Mouse (Mus musculus) layer of hippocampus, adult 11-12 months (tissue): ENCODE measurements around the gene Gm45623.

Source experiments
- DNase-seq: peaks from one replicate; pipeline ENCODE4 v3.0.0; 2022; ENCODE audit warnings: low spot score

The Gm45623 gene

DNA sequence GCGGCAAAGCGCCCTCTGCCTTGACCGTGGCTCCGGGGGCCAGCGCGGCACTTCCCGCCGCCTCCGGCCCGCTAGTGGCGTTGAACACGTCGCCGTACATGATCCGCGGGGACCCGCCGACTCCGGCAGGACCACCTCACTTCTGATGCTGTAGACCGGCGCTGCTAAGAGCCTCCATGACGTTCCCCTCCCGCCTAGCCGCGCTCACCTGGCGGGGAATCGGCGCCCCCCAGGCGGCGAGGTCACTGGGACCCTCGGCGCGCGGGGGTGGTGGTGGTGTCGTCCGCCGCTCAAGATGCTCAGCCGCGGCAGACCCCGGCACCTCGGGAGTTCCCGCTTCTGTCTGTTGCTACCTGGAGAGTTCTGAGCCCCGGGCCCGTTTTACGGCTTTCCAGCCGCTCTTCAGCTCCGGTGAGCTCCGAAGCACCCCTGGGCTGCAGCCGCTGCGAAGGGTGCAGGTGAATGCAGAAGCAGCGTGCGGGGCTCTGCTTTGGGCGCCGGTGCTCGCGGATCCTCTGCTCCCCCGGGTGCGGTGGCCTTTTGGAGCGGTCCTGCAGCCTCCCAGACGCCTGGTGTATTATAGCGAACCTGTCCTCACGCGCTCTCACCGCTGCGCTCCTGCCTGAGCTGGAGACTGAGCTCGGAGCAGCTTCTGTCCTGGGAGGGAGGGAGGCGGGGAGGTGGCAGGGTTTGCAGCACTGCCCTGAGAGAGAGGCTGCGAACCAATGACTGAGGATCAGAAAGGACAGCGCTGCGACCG lies at the start of gene Gm45623:
Gene Gm45623, minus strand, starts transcription at position 636 of the 760 bp plus-strand sequence.
- no peak for DNase-seq

DNA sequence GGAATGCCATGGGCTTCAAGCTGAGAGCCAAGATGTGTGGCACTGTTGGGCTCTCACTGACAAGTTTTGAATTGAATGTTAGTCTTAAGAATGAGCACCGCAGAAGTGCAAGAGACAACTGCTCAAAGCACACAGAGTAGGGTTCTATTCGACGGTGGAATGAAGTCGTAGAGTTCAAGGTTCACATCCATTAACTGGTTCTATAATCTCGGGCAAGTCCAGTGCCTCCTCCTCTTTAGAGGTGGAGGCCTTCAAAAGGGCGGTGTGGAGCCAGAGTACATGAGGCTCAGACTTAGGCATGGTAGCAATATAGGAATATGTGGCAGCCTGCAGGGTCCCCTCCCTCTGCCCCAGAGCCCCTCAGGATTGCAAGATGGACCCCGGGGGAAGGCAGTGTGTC lies 43.8 kb upstream of the Gm45623 start:
- no peak for DNase-seq

DNA sequence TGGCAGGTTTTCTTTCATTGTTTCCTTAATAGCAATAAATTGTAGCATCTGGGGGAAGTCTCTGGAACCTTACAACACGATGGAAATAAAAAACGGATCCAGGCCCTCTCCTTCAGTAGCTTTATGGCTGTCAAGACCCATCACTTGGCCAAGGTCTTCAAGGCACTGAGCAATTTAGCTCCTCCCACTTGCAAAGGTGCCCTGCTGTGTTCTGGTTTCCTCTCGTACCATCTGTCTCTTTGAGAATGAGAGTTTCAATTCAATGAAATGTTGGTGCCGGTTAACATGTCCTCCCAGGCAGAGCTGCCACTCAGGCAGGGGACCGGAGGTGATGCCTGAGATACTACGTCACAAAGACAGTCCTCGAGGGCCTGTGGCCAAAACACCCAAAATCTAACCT lies 41.9 kb upstream of the Gm45623 start:
- no peak for DNase-seq

DNA sequence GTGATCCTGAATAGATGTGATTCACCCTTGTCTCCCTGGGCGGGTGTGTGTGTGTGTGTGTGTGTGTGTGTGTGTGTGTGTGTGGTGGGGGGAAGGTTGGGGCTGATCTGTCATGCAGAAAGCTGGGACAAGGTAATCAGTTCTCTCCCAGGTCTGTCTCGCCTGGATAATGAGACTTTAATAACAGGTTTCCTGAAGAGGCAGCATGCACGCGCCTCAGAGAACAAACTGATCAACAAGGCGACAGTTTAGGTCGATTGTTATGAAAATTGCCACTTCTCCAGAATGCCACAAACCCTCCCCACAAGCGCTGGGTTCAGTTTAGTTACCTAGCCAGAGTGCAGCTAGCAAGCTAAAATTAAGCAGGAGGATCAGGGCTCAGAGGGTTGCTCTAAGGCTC lies 40.8 kb upstream of the Gm45623 start:
- DNase-seq = no peak

DNA sequence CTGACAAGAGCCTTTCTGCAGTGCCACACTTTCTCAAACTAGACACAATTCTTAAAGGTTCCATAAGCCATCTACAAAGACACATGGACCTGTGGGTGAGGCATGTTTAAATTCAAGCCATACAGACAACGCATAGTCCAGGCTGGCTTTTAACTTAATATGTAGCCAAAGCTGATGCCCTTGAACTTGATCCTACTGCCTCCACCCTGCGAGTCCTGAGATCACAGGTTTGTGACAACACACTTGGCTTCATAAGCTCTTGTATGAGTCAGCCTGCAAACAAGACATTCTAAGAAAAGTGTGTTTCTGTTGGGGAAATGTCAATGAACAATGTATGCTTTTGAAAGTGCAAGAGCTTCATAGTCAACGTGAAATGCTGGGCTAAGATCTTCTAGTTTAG lies 39.2 kb upstream of the Gm45623 start:
- DNase-seq = no peak

DNA sequence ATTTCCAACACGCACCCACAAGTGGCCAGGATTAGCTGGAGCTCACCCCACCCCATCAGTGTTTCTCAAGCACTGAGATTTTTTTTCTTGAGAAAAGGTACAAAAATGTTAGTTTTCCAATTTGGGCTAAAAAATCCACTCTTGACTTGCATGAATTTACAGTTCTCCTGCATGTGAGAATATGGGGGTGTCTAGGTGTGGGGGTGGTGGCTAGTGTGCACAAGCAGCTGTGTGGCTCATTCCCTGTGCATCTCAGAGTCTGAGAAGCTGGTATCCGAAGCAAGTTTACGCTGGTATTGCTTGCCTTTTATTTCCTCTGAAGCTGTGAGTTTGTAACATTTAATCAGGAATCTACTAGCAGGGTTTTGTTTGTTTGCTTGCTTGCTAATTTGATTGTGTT lies 37.1 kb upstream of the Gm45623 start:
- no peak for DNase-seq

DNA sequence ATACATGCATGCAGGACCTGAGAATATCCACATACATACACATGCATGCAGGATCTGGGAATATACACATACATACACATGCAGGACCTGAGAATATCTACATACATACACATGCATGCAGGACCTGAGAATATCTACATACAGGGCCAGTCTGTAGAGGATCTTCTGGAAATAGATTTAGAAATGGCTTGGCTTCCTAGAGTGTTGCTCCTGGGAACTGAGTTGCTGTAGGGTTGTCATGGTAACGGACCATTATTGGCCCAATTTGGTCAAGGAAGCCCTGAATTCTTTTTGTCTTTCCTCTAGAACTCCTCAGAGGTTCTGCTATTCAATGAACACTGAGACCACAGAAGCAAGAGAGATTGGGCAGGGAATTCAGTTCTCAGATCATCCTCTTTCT lies 29.0 kb upstream of the Gm45623 start:
- peak; percentile 52 for DNase-seq

DNA sequence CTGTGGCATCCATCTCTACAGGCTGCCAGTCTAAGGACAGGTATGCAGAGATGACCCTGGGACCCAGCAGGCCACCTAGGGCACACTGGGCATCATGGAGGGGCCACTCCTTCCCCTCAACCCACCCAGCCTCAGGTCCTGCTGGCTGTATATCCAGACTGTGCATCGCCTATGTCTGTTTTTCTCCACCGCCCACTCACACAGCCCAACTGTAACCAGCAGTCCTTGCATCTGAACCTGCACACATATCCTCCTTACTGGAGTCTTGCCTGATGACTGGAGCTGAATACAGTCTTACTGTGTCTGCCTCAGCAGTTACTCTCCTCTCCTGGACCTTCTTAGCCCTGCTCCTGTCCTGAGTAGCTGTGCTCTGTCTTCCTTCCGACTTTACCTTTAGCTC lies 28.1 kb upstream of the Gm45623 start:
- DNase-seq = no peak

DNA sequence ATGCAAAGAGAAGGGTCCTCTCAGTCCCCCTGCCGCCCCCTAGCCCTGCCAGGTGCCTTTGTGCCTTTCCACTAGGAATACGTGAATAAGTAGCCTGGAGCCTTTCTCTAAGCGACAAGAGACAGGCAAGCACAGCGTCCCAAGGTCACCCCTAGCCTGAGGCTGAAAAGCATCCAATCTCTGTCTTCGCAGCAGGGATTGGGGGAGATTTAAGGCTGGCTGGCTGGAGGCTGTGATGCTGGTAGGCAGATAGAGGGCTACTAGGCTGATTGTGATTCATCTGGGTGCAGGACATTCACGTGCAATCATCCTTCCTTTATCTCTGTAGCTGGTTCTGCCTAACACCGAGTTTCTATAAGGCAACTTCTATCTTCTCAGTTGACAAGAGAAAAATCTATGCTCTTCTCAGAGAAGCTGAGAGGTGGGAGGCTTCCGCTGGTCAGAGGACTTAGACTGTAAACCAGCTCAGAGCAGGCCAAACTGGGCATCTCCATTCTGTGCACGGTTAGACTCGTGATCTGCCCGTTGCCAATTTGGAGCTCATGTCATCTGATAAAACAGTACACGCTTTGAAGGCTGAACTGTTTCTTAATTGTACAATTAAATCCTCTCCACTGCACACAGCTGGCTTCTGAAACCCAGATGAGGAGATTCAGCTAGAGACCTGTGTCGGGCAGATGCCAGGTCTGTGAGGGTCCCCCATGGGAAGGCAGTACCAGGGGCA lies 27.3 kb upstream of the Gm45623 start:
- no peak for DNase-seq

DNA sequence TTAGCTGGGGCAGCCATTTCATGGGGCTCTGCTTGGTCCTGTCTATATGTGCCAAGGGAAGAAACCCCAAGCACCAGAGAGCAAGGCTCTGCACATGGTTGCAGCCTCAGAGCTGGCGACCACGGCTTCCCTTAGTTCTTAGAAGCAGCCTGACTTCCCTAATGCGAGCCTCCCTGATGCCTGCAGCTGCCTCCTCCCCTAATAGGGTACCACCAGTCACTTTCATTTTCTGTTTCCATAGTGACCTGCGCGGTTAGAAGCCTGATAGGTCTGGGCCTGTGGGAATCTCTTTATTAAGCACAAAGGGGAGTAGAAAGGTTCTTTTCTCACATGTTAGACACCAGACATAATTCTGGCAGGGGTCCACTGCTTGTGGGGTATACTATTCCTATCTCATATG lies 20.7 kb upstream of the Gm45623 start:
- DNase-seq = no peak

DNA sequence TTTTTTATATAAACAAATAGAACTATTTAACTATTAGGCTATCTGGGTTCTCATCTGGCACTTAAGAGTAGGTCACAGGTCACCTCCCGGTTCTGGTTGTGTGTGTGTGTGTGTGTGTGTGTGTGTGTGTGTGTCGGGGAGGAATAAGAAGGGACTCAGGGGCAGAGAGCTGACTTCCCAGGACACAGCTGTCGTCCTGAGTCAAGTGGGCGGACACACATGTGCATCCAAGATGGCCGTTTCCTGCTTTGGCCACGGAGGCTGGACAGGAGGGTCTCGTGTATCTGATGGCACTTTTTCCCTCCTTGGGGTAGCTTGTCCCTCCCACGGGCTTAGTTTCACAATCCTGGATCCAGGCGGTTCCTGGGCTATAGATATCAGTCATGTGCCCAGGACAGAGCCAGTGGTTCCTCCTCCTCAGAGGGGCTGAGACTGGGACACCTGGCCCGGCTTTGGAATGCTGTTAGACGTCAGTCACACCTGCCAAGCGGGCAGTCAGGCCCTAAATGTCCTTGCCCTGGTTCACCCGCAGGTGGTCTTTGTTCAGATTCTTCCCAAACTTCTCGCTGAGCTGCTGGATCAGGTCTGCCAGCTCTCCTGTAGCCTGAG lies 19.7 kb upstream of the Gm45623 start:
- no peak for DNase-seq

DNA sequence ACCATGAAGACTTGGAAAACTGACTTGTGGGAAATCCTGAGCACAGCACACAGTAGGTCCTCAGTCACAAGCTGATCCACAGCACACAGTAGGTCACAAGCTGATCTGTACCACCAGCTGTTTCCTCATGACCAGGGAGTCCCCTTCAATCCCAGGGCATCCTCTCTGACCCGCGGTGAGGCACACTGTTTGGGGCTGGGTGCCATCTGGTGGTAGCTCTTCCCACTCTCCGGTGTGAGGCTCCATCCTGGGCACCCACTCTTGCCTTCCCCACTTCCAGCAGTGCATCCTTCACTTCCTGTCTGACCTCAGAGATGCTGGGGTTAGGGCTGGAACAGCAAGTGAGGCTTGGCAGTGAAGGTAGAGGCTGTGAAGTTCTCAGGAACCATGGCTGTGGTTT lies 19.0 kb upstream of the Gm45623 start:
- DNase-seq = no peak

DNA sequence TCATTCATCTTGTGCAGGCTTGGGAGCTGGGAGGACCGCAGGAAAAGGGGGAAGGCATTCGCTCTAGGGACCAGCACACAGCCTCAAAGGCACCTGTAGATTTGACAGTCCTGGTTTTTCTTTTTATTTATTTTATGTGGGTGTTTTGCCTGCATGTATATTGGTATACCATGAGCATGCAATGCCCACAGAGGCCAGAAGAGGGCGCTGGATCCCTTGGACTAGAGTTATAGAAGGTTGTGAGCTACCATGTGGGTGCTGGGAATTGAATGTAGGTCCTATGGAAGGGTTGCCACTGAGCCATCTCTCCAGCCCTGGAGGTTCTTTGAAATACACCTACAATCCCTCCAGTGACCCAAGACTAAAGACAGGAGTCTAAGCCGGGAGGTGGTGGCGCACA lies 17.2 kb upstream of the Gm45623 start:
- DNase-seq = no peak

DNA sequence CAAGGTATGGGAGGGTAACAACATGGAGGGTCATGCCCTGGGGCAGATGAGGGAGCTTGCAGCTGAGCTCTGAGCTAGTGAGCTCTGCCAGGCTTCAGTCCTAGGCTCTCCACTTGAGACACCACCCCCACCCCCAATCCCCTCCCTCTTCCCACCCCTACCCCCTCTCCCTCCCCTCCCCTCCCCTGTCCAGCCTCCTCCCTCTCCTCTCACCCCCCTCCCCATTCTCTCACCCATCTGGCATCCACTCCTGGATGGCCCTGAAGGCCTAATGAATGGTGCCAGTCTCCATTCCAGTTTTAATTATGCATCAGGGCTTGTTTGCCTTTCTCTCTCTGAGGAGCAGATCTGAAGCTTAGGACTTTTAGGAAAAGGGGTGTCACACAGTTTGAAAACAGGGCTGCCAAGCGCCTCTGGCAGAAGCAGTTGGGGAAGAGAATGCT lies 16.5 kb upstream of the Gm45623 start:
- no peak for DNase-seq

DNA sequence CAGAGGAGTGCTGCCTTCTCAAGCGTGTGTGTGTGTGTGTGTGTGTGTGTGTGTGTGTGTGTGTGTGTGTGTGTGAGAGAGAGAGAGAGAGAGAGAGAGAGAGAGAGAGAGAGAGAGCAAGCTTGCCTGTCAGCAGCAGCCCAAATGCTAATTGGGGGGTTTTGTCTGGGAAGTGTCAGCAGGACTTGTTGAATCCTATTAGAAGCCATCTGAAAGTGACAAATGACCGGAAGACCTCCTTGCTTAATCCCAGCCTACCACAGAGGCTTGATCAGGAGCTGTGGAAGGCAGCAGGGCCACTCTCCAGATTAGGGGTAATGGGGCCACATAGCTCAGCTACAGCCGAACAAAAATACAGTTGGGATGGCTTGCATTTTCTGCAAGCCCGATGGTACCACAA lies 15.8 kb upstream of the Gm45623 start:
- no peak for DNase-seq

DNA sequence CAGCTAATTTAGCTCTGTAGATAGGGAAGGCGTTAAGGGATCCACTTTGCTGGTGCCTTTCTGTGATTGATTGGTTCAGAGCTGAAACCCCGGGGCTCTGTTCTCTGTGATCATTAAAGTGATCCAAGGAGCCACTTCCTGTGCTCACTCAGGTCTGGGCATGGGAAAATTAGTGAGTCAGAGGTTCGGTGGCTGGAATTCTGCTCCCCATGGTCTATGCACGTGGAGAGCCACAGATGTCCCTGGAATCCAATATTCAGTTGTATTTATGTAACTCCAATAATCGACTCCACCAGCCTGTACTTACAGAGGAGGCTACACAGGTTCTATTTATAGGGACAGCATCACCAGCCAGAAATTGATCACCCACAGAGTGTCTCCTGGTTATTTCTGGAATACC lies 12.6 kb upstream of the Gm45623 start:
- DNase-seq = no peak

DNA sequence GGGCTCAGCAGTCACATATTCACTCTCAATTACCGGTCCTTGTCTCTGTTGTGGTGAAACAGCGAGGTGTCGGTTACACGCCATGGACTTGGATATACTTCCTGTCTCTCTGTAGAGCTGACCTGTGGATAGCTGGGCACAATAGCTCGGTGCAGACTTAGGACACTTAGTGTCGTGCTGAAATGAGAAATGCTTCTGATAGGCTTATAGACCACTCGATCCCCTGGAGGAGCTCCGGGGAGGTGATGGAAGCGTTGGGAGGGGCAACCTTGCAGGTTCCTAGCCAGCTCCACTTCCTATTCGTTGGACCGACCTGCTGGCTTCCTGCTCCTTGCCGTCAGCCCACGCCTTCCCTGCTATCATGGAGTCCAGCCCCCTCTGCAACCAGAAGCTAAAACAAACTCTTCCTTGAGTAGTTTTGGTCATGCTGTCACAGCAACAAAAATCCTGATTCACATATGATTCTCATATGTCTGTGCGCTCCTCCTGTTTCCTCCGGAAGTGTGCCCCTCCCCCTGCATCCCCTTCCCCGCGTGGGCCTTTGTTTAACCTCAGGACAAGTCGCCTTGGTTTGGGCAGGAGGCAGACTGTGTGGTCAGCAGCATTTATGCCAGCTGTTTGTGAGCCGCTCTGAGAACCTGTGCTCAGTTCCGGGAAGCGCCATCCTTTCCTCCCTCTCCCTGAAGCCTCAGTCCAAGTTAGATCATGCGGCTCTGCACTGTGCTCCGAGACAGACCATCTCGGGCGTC lies 11.8 kb upstream of the Gm45623 start:
- no peak for DNase-seq

DNA sequence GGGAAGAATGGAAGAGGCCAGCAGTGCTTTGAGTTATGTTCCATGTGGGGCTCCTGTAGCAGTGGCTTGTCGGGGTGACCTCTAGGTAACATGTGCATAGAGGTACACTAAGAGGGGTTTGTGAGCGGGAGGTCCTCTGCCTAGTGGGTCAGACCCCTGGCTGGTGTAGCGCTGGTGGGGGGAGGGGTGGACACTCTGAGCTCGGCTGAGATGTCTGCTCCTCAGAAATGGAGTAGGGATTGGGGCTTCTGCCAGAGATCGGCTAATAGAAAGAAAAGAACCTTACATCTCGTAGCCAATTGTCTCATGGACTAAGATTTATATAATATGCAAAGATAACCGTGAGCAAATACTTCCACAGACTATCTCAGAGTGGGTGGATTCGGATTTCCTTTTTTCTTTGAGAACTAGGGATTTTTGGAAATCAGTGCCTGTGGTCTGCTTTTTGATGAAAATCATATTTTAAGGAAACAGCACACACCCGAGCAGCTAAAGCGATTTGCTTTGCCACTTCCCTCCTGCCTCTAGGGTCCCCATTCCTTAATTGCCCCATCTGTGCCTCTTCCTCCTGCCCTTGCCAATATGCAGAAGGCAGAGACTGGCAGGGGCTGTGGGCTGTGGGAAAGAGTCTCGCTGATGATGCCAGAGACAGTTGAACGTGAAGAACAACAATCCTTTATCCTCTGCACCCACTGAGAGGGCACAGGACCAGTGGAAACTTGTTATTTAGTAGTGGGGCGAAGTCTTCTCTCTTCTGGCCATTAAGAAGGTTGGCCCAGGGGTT lies 9.0 kb upstream of the Gm45623 start:
- DNase-seq = no peak

DNA sequence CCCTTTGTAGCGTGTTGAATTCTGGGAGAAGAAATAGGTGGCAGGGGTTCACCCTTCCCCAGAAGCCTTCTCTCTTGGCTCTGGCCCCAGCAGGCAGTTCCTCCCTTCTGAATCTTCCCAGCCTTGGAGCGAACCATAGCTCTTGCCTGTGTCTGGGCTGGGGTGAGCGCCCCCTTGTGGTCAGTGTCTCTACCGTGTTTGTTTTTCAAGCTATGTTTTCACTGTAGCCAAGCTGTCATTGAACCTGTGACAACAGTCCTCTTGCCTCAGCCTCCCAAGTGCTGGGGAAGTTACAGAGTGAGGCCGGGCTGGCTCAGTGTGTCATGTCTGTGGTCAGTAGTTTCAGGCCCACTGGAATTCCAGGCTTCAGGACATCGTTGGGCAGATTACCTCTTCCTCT lies 4.9 kb upstream of the Gm45623 start:
- DNase-seq = peak; percentile 82

DNA sequence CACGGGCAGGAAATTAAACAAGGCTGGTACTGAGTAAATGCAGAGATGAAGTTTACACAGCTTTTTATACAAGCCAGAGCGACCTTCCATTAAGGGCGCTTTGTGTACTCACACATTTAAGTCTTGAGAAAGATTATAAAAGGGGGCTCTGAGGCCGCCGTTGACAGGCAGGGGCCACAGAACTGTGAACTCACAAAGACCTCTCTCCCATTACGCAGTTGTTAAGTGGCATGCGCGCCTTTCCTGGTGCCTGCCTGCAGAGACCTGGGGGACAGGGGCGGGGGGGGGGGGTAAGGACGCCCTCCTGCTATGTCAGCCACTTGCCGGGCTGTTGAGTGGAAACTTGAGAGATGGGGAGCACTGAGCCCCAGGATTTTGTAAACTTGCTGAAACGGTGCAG lies 3.6 kb upstream of the Gm45623 start:
- no peak for DNase-seq

DNA sequence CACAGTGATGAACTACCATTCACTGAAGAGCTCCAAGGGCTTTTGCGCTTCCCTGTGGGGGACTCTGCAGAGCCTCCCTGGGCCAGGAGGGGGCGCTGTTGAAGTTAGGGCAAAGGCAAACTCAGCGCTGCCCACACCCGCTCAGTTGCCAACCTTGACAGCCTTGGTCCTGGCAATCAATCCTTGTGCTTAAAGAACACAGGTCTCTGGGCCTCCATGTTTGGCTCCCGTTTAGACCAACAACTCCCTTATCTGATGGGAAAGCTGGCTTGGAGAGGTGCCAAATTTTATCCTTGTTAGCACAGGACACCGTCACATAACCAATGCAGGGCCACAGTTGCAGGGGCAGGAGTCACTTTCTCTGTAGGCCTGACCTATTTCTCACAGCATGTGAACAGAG lies 2.2 kb upstream of the Gm45623 start:
- no peak for DNase-seq
